Mouse (Mus musculus) left cerebral cortex, postnatal 36 days (tissue): Measurements from ENCODE around the gene Sbf1. TPM values are rescaled to one million over a fixed set of nuclear protein-coding genes. Genes with fewer than 3 reads are reported as not detected.

Source experiments
- DNase-seq, 2 experiments: peaks; one replicate each; pipeline ENCODE4 v3.0.0; 2021 to 2022; ENCODE audit warnings: low spot score in 2 of 2, mixed read lengths in 1 of 2
- intact Hi-C: fragments of 180-260 bp; cut with DNase I; formaldehyde crosslinking; loops from one replicate; pipeline ENCODE4 v1.15.1; 2025
- microRNA-seq: library from miRNA; unstranded; fragments of <30 nt; microRNA quantifications from one replicate; pipeline ENCODE4 v1.2.0, GENCODE M21; 2022
- total RNA-seq, 2 experiments: library from RNA; stranded (reverse); gene quantifications; 2 replicates each; pipeline ENCODE4 v1.2.3; 2021

The Sbf1 gene
- total RNA-seq, 2 experiments from 2014 or later: 241 to 247 TPM

DNA sequence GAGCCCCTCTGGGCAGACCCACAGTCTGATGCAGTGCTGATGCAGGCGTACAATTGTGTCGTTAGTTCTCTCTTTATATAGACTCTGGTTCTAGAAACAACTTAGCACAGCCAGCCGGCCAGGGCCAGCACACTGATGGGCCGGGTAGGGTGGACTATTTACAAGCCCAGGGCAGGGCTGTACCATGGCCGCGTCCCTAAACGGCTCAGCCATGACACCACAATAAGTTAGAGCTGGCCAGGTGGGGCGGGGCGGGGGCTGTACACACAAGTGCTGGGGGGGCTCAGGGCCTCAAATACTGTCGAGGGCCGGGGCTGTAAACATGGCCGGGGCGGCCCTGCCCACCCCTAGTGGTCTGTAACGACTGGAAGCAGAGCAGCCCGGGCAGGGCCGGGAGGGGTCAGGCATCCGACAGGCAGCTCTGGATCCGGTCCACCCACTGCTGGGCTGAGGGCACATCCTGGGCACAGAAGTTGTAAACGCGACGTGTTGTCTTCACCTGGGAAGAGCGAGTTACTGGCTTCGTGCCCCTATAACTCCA is 26.8 kb downstream of the Sbf1 start:
- DNase-seq: no peak
- intact Hi-C loops: no loop called here

- DNase-seq: no peak
- intact Hi-C loops: no loop called here
Measured at GRCm38 (mm10) chr15:89286582-89286981, 28.5 kb downstream of the Sbf1 start.

DNA sequence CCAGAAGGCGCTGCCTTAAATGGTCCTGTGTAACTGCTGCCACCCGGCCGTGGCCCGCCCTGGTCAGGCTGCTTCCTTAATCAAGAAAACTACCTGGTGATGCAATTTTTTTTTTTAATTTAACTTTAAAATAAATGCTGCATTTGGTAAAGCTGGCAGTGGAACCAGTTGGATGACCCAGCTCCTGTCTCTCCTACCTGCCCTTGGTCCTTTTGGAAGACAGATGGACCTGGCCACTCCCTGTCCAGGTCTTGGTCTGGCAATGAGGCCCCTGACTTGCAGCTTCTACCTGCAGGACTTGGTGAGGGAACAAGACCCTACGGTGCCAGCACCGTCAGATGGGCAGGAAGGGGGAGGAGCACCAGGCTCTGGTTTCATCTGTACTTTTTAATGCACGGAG is 29.0 kb downstream of the Sbf1 start:
- no peak for DNase-seq
- intact Hi-C loops: no loop called here

DNA sequence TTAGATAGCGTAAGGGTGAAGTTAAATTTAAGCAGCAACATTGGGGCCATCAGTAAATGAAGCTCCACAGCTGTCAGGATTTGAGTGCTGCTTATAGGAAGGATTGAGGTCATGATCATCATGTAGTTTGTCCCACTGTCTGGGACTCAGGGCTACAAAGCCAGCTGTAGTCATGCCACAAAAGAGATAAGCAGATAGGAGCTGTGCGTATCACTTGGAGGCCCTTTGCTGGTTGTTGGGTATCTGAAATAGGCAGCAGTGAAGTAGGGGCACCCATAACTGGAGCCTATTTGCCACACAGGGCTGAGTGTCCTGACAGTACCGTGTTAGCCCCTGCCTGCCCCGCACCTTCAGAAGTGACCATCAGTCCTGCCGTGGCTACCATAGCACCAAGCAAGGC is 29.6 kb downstream of the Sbf1 start:
- DNase-seq: no peak
- intact Hi-C loops: no loop called here

DNA sequence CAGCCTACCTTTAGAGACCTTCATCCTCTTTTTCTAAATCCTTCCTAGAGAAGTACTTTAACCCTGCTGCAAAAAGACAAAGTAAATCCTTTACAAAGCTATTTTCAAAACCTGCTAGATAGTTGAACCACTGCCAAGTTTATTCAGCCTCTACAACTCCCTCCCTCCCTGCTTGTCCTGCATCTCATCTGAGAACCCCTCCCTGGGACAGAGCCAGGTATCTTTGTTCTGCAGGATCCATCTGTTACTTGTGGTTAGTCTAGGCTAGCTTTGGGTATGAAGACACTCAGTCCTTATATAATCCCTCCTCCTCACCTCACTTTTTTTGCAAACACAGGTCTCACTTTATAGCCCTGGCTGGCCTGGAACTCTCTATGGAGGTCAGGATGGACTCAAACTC is 30.1 kb downstream of the Sbf1 start:
- no peak for DNase-seq

DNA sequence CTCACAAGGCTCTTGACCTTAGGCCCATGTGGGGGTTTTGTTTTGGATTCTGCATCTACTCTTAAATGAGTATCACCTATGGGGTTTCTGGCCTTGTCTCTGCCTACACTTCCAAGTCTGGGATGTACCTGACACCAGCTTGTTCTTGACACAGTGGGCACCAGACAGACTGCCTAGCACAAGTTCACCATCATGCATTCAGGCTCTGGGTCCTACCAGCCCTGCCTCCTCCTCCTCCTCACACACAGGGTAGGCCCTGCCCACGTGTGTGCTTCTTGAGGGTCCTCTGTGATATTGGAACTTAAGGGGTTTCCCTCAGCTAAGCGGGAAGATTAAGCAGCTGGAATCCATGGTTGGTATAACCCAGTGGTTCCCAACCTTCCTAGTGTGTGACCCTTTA is 31.0 kb downstream of the Sbf1 start:
- intact Hi-C loops: no loop called here
- DNase-seq: no peak

More for the DNA sequence above, 30.1 kb downstream of the Sbf1 start:
- intact Hi-C loops: no loop called here

GRCm38 (mm10) chr15:89282546-89282945 is 32.6 kb downstream of the Sbf1 start:
- intact Hi-C loops: no loop called here
- DNase-seq: no peak

GRCm38 (mm10) chr15:89277366-89277765 is 37.7 kb downstream of the Sbf1 start:
- no peak for DNase-seq
- intact Hi-C loops: no loop called here

- intact Hi-C loops: no loop called here
- no peak for DNase-seq
Measured at GRCm38 (mm10) chr15:89275497-89275896, 39.6 kb downstream of the Sbf1 start.

- no peak for DNase-seq
- intact Hi-C loops: no loop called here
Measured at GRCm38 (mm10) chr15:89264485-89264884, 50.6 kb downstream of the Sbf1 start.

DNA sequence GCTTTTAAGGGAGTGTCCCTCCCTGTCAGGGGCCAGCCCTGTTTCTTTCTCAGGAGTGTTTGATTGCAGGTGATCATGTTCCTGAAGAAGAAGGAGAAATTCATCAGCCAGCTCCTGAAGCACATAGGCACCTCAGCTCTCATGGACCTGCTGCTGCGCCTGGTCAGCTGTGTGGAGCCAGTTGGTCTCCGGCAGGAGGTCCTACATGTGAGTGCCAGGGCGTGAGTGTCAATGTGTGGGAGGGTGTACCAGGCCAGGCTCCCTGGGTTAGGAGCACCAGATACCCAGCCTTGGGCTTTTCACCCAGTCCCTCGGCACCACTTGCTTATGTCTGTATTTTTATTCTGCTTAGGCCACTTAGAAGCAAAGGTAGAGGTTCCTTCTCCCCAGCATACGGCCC is 56.1 kb downstream of the Sbf1 start:
- no peak for DNase-seq
- intact Hi-C loops: no loop called here

GRCm38 (mm10) chr15:89255330-89255729 is 59.8 kb downstream of the Sbf1 start:
- intact Hi-C loops: no loop called here

DNA sequence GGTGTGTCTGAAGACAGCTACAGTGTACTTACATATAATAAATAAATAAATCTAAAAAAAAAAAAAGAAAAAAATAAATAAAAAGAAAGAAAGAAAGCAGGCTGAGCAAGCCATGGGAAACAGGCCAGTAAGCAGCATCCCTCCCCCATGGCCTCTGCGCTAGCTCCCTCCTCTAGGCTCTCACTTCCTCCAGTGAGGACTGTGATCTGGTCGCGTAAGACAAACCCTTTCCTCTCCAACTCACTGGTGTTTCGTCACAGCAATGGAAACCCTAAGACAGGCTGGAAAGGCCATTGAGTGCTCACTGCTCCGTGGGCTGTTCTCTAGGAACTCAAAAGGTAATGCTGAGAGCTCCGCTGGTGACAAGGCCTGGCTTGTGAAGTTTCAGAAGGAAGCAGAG is 66.0 kb downstream of the Sbf1 start:
- intact Hi-C loops: no loop called here
- DNase-seq: no peak

More at GRCm38 (mm10) chr15:89255330-89255729, 59.8 kb downstream of the Sbf1 start:
- no peak for DNase-seq

DNA sequence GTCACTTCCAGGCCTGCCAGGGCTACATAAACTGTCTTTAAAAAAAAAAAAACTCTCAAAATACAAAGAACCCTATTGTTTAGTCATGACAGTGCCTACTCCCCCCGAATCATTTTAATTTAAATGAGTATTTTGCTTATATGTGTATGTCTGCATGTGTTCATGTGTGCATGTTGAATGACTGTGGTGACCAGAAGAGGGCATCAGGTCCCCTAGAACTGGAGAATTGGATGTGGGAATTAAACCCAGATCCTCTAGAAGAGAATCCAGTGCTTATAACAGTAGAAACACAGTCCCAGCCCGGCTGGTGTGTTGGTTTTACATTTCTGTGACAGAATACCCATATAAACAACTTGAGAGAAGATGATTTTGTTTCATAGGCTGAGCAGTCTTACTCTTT is 74.1 kb downstream of the Sbf1 start:
- DNase-seq: no peak
- intact Hi-C loops: no loop called here

- intact Hi-C loops: no loop called here
- no peak for DNase-seq
Measured at GRCm38 (mm10) chr15:89239751-89240392, 75.2 kb downstream of the Sbf1 start.

Small RNAs within 50 kb of the gene (microRNA-seq; reads per million reads assigned to microRNA genes)
- gene Mir6959: 3.8 reads per million, percentile 10 among the genes with 10 or more reads in this experiment

Other genes with a start within 250 kb of the Sbf1 start
- gene Trabd, start 240.2 kb downstream of the Sbf1 start, total RNA-seq: 10 to 100 TPM; 16.8 to 19.5 TPM
- 10 to 100 TPM; 22.6 to 23.1 TPM for gene Selenoo, start 226.2 kb downstream of the Sbf1 start, total RNA-seq
- 10 to 100 TPM; 29.6 to 30.6 TPM for gene Tubgcp6, start 192.2 kb downstream of the Sbf1 start, total RNA-seq
- gene Hdac10, start 186.6 kb downstream of the Sbf1 start, total RNA-seq: 10 to 100 TPM; 12.8 to 16.8 TPM
- 10 to 100 TPM in 1 of 2 experiments, 1 to 10 TPM in 1; 6.1 to 11.1 TPM for gene Mapk12, start 174.6 kb downstream of the Sbf1 start, total RNA-seq
- 10 to 100 TPM; 45.3 to 54.5 TPM for gene Mapk11, start 165.7 kb downstream of the Sbf1 start, total RNA-seq
- gene Plxnb2, start 134.5 kb downstream of the Sbf1 start, total RNA-seq: 10 to 100 TPM; 42.2 to 54.0 TPM
- 10 to 100 TPM; 39.9 to 52.2 TPM for gene Dennd6b, start 118.8 kb downstream of the Sbf1 start, total RNA-seq
- gene Ppp6r2, start 103.8 kb downstream of the Sbf1 start, total RNA-seq: 100 to 1,000 TPM; 162 to 167 TPM
- not detected for gene Adm2, start 7.4 kb upstream of the Sbf1 start, total RNA-seq
- gene Miox, start 19.1 kb upstream of the Sbf1 start, total RNA-seq: not detected
- gene Lmf2, start 40.3 kb upstream of the Sbf1 start, total RNA-seq: 10 to 100 TPM; 16.9 to 18.5 TPM
- 100 to 1,000 TPM in 1 of 2 experiments, 10 to 100 TPM in 1; 89.8 to 109 TPM for gene Ncaph2, start 40.4 kb upstream of the Sbf1 start, total RNA-seq
- 10 to 100 TPM; 24.0 to 32.2 TPM for gene Sco2, start 58.5 kb upstream of the Sbf1 start, total RNA-seq
- gene Tymp, start 61.7 kb upstream of the Sbf1 start, total RNA-seq: 1 to 10 TPM; 1.2 to 1.5 TPM
- 1 to 10 TPM in 1 of 2 experiments, under 1 TPM in 1; 0.66 to 1.9 TPM for gene Odf3b, start 64.0 kb upstream of the Sbf1 start, total RNA-seq
- gene Klhdc7b, start 69.6 kb upstream of the Sbf1 start, total RNA-seq: under 1 TPM; 0.39 to 0.41 TPM
- not detected for gene Syce3, start 95.2 kb upstream of the Sbf1 start, total RNA-seq
- gene Cpt1b, start 110.6 kb upstream of the Sbf1 start, total RNA-seq: 1 to 10 TPM in 1 of 2 experiments, not detected in 1; 3.6 TPM
- 1 to 10 TPM; 1.7 to 4.1 TPM for gene C730034F03Rik, start 114.3 kb upstream of the Sbf1 start, total RNA-seq
- under 1 TPM in 1 of 2 experiments, not detected in 1; 0.72 TPM for gene Gm44502, start 114.4 kb upstream of the Sbf1 start, total RNA-seq
- gene Chkb, start 114.6 kb upstream of the Sbf1 start, total RNA-seq: 10 to 100 TPM; 41.0 to 41.2 TPM
- gene Mapk8ip2, start 138.6 kb upstream of the Sbf1 start, total RNA-seq: 100 to 1,000 TPM; 221 to 233 TPM
- 10 to 100 TPM; 31.7 to 36.1 TPM for gene Arsa, start 162.1 kb upstream of the Sbf1 start, total RNA-seq
- 100 to 1,000 TPM; 196 to 229 TPM for gene Shank3, start 184.3 kb upstream of the Sbf1 start, total RNA-seq